Mouse (Mus musculus) WW6 (cell line): Measurements from ENCODE around the gene Pop5.

Source experiments
- DNase-seq: peaks from one replicate; pipeline ENCODE4 v3.0.0-alpha.2; 2013; ENCODE audit warnings: low read depth, low spot score

Gene Pop5

DNA sequence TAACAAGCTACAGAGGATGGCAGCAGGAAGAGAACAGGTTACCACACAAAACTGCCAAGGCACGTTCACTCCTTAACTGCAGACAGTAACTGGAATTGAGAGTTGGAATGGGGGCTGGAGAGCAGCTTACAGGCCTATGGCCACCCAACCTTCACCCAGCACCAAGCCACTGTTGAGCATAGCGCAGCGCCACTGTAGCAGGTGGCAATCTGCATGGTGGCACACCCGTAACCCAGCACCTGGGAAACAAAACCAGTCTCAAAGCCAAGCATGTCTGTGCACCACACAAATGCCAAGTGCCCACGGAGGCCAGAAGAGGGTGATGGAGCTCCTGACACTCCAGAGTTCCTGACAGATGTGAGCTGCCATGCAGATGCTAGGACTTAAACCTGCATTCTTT, 30.7 kb downstream of the Pop5 start:
- no peak for DNase-seq

GRCm38 (mm10) chr5:115266787-115267468, 31.3 kb downstream of the Pop5 start:
- no peak for DNase-seq

DNA sequence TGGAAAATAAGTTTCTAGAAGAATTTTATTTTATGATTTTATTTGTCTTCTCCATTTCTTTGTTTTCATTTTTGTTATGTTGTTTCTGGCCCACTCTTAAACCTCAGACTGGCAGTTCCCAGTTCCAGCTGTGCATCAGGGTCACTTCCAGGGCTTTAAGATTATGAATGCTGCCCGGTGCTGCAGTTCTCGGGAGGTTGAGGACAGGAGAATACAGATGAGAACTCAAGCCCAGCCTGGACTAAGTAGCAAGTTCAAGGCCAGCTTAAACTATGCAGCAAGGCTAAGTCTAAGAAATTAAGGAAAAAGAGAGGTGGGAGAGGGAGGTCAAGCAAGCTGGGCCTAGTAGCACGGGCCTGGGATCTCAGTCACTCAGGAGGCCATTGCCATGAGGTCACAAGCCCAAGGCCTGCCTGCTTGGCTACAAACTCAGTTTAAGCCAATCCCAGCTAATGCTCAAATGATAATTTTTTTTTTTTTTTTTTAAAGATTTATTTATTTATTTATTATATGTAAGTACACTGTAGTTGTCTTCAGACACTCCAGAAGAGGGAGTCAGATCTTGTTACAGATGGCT, 31.9 kb downstream of the Pop5 start:
- no peak for DNase-seq

- no peak for DNase-seq
Measured at GRCm38 (mm10) chr5:115268266-115268665, 32.6 kb downstream of the Pop5 start.

- no peak for DNase-seq
Measured at GRCm38 (mm10) chr5:115269969-115270368, 34.3 kb downstream of the Pop5 start.

- DNase-seq = no peak
Measured at GRCm38 (mm10) chr5:115271931-115272811, 36.5 kb downstream of the Pop5 start.

GRCm38 (mm10) chr5:115272812-115273548, 37.3 kb downstream of the Pop5 start, which contains the start of gene Rnf10:
Gene Rnf10 (minus strand): TSS chr5:115272898.
- peak; percentile 87 for DNase-seq

DNA sequence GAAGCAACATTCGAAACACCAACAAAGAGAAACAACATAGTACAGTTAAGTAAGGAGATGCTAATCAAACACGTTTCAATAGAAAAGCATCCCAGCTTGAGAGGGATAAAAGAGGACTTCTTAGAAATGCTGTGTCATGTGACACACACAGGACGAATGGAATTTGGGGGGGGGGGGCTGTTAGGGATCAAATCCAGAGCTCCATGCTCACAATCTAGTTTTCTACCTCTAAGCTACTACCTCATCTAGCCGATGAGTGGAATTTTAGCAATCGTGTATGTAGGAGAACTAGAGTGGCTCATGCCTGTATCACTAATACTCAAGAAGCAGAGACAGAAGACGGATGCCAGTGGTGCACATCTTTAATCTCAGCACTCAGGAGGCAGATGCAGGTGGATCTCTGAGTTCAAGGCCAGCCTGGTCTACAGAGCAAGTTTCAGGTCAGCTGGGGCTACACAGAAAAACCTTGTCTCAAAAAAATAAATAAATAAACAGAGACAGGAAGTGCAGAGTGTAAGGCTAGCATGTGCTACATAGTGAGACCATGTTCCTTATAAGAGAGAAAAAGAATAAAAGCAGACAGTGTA, 38.0 kb downstream of the Pop5 start:
- no peak for DNase-seq

DNA sequence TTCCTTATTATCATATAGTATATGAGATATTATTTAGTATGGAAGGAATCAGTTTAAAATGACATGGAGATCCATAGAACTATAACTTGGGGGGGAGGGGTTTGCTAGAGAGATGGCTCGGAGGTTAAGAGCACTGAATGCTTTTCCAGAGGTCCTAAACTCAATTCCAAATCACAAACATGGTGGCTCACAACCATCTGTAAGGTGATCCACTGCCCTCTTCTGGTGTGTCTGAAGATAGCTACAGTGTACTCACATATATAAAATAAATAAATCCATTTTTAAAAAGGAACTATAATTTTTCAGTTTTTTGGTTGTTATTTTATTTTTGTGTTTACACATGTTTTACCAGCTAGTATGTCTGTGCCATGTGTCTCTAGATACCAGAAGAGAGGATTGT, 38.7 kb downstream of the Pop5 start:
- DNase-seq = no peak

DNA sequence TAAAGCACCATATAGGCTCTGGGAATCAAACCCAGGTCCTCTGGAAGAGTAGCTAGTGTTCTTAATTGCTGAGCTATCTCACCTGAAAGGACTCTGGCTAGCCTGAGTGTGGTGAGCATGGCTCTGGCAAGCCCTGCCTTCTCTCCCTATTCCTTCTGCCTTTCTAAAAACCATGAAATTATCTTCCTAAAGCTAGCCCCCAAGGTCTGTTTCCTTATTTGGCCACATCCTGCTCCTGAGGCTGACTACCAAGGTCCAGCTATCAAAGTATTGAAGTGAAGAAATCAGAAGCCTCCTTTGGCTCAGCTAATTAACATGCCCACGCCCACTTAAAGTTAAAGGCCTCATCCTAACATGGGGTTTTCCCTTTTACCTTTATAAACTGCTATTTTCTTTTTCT, 39.1 kb downstream of the Pop5 start:
- no peak for DNase-seq

- peak; percentile 90 for DNase-seq
Measured at GRCm38 (mm10) chr5:115275998-115276397, 40.4 kb downstream of the Pop5 start.

GRCm38 (mm10) chr5:115278053-115278452, 42.4 kb downstream of the Pop5 start:
- no peak for DNase-seq

GRCm38 (mm10) chr5:115278785-115279184, 43.1 kb downstream of the Pop5 start:
- DNase-seq = no peak

GRCm38 (mm10) chr5:115279226-115280049, 43.8 kb downstream of the Pop5 start, which contains the start of gene Coq5:
Gene Coq5 (plus strand): TSS chr5:115279666.
- no peak for DNase-seq

DNA sequence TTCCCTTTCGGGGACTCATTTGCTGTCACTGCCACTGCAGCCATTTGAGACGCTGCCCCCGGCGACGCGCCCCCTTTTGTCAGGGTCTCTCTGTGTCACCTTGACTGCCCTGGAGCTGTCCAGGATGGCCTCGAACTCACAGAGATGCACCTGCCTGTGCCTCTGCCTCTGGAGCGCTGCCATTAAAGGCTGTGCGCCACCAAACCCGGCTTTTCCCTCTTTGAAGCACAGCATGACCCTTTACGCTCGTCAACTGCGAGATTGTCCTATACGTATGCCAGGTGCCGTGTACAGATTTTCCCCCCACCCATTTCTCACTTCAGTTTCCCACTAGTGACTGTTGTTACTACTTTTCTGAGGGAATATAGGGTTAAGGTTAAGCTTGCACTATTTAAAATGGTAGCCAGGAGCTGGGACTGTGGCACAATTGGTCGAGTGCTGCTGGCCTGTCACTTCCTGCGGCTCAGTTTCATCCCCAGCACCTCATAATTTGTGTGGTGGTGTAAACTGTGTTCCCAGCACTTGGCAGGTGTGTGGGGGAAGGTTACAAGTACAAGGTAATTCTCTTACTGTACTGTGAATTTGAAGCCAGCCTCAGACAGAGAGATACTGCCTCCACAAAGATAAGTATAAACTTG, 44.5 kb downstream of the Pop5 start:
- no peak for DNase-seq

GRCm38 (mm10) chr5:115284735-115285134, 49.1 kb downstream of the Pop5 start:
- no peak for DNase-seq

DNA sequence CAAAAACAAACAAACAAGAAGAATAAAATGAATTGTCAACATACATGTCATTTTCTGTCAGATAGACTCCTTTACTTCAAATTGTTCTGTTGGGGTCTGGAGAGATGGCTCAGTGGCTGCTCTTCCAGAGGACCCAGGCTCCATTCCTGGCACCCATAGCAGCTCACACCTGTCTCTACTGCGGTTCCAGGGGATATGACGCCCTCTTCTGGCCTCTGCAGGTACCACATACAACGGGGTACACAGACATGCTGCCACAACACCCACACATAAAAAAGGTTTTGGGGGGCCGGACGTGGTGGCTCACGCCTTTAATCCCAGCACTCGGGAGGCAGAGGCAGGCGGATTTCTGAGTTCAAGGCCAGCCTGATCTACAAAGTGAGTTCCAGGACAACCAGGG, 58.5 kb downstream of the Pop5 start:
- no peak for DNase-seq
